Mouse (Mus musculus) adipocyte (in vitro differentiated cells): ENCODE results near the gene Mmp9.

Experiments used
- DNase-seq: peaks from one replicate; pipeline ENCODE4 v3.0.0-alpha.2; 2016; ENCODE audit warnings: low spot score

Gene Mmp9

GRCm38 (mm10) chr2:164955725-164956124 lies 15.1 kb downstream of the Mmp9 start:
- DNase-seq = no peak

- no peak for DNase-seq
These were observed 15.6 kb downstream of the Mmp9 start for GRCm38 (mm10) chr2:164956195-164956594.

- DNase-seq = no peak
These were observed 17.2 kb downstream of the Mmp9 start for GRCm38 (mm10) chr2:164957548-164958315.

- no peak for DNase-seq
These were observed 20.3 kb downstream of the Mmp9 start, which contains the start of gene Slc12a5 for GRCm38 (mm10) chr2:164960716-164961441. Slc12a5 (plus strand) TSS chr2:164960802.

- DNase-seq = peak; percentile 54
These were observed 21.1 kb downstream of the Mmp9 start for GRCm38 (mm10) chr2:164961506-164962182.

- no peak for DNase-seq
These were observed 21.6 kb downstream of the Mmp9 start for GRCm38 (mm10) chr2:164962183-164962580.

GRCm38 (mm10) chr2:164964242-164964894 lies 23.8 kb downstream of the Mmp9 start:
- DNase-seq = no peak

- DNase-seq = no peak
These were observed 24.4 kb downstream of the Mmp9 start for GRCm38 (mm10) chr2:164964981-164965380.

GRCm38 (mm10) chr2:164966381-164966780 lies 25.8 kb downstream of the Mmp9 start:
- DNase-seq = peak; percentile 70

GRCm38 (mm10) chr2:164967193-164967592 lies 26.6 kb downstream of the Mmp9 start:
- no peak for DNase-seq

GRCm38 (mm10) chr2:164967761-164968440 lies 27.3 kb downstream of the Mmp9 start:
- no peak for DNase-seq

GRCm38 (mm10) chr2:164968451-164968851 lies 27.9 kb downstream of the Mmp9 start:
- DNase-seq = peak; percentile 20

GRCm38 (mm10) chr2:164969348-164969781 lies 28.8 kb downstream of the Mmp9 start:
- no peak for DNase-seq

- DNase-seq = no peak
These were observed 30.1 kb downstream of the Mmp9 start for GRCm38 (mm10) chr2:164970631-164971196.

GRCm38 (mm10) chr2:164972646-164973045 lies 32.1 kb downstream of the Mmp9 start:
- DNase-seq = peak; percentile 33

GRCm38 (mm10) chr2:164975611-164976010 lies 35.0 kb downstream of the Mmp9 start:
- DNase-seq = no peak

- DNase-seq = peak; percentile 74
These were observed 39.2 kb downstream of the Mmp9 start for GRCm38 (mm10) chr2:164979749-164980148.

- no peak for DNase-seq
These were observed 45.4 kb downstream of the Mmp9 start for GRCm38 (mm10) chr2:164985962-164986361.

- no peak for DNase-seq
These were observed 45.9 kb downstream of the Mmp9 start for GRCm38 (mm10) chr2:164986371-164987027.

- no peak for DNase-seq
These were observed 48.2 kb downstream of the Mmp9 start for GRCm38 (mm10) chr2:164988777-164989176.

- DNase-seq = no peak
These were observed 50.5 kb downstream of the Mmp9 start for GRCm38 (mm10) chr2:164991111-164991510.
